Mouse (Mus musculus) megakaryocyte, adult 5-6 weeks (primary cell): Measurements from ENCODE around the gene Rfx4. TPM values are rescaled to one million over a fixed set of nuclear protein-coding genes. Genes with fewer than 3 reads are reported as not detected.

Experiments used
- ATAC-seq: 2 replicates; pipeline ENCODE4 v1.8.0; 2016; ENCODE audit warnings: mild to moderate bottlenecking, inconsistent platforms; ENCODE audit not compliant: poor library complexity, severe bottlenecking
- total RNA-seq, 2 experiments: library from RNA; stranded (forward) in 1 of 2; stranded (reverse) in 1 of 2; fragments of 153-499, 151-499 nt in 1 of 2; fragments of 221-1000, 200-1000 nt in 1 of 2; gene quantifications; 2 replicates each; pipeline versions ENCODE4 v1.2.3 to v1.2.4; 2015 to 2017

The Rfx4 gene
- total RNA-seq, 2 experiments from 2014 or later: 0.11 TPM; not detected in 1

DNA sequence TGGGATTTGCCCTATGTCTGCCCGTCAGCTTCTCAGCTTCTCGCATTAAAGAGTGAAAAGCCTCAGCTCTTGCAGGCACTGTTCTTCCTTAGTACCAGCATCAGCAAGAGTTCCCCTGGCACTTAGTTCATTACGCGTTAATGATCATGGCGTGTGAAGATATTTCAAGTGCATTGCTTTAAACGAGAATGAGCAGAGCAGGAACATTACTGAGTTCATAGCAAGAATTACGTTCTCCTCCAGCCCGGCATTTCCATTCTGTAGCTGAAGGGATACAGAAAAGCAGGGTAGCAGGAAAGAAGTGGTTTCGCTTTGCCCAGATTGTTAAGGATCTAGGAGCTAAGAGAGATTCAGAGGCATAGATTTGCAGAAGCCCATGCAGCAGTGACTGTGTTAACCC, 151.0 kb downstream of the Rfx4 start:
- no peak for ATAC-seq

DNA sequence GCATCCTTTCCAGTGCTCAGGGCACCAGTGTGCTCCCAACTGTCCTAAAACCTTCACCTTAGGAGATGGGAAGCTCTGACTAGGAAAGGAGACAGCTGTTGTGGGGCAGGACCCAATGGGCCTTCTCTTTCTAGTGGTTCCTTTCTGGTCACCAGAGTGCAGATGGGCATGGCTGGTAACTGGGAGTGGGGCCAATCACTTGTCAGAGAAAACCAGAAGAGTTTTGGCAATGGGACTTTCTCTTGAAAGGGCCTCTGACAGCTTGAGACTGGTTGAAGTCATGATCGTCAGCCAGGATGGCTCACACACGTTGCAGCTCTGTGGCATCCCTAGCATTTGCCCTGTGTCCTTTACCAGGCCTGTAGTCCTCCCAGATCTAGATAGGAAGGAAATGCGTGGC, 152.1 kb downstream of the Rfx4 start:
- no peak for ATAC-seq

DNA sequence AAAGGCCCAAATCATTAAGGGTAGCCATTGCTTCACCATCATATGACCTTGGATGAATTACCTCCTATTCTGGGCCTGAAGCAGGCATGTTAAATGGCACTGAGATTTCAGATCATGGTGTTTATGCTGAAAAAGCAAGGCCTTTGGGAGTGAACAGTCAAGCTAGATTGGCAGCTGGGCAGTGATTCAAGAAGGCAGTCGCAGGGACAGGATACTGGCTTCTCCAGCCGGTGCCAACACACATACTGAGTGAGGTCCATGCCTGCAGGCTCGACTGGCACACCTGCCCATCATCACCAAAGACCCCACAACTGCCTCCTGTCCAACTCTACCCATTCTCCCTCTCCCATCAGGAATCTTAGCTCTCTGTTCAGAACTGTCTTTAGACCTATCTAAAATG, 152.6 kb downstream of the Rfx4 start:
- no peak for ATAC-seq

DNA sequence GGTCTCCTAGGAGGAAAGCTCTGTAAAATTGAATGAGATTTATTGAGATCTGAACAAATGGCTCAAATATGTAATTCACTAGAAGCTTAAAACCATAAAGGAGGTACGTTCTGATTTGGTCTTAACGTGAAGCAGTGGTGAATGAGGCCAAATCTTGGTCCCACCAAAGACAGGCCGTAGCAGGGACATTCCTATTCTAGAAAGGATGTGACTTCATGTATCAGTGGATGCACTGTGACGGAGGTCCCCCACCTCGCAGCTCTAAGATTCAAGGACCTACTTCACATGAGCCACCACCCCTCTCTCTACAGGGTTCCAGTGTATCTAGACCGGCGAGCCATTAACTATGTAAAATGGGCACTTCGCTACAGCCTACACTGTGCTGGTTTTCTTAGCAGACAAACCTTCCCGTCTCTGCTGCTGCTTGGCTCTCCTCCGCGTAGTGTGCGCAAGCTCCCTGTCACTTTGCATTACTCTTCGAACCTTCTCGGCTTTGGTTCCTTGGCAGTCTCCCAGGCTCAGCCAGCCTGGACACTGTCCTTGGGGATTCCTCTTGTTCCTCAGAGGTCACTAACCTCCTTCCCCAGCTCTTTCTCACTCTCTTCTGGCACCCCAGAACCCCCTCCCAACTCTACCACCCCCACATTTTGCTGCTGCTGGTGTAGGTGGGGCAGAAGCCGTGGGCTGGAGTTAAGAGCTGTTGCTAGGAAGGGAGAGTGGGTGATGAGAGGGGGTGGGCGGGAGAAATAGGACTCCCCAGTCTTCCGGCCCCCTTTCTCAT, 153.3 kb downstream of the Rfx4 start:
- no peak for ATAC-seq

DNA sequence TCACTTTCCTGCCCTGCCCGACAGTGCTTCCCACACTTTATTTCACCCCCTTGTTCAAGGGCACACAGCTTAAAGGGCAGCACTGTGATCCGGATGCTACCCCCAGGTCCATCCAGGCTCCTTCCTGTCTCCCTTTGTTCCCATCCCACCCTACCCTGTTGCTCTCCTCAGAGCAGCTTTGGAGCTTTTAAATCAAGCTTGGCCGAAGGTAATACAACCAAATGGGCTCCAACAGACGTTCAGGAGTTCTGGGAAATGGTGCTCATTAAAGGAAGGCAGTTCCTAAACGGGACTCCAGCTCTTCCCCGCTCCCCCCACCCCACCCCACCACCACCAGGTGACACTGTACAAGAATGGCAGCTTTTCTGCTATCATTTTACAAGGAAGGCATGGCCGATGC, 154.3 kb downstream of the Rfx4 start:
- no peak for ATAC-seq

DNA sequence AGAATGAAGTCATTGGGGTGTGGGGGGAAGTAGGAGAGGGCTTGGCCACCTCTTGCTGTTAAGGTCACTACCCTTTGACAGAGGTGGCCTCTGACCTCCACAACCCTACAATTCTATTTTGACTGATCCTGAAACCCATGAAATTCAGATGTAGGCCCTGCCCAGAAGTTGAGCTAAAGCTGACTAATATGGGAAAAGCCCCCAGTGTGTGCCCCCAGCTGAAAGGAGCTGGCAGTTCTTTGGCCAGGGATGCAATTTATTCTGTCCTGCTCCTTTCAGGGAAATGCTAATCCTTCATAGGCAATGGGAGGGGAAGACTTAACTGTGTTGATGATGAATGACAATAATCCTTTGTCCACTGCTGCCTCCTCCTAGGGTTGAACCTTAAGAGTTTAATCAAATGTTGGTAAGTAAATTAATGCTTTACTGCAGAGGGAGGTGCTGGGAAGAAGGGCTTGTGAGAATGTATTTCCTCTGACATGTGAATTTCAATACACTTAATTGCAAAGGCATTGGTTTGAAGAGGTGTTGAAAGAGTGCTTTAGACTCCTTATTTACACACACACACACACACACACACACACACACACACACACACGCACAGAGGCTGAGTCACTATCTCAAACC, 155.0 kb downstream of the Rfx4 start:
- ATAC-seq: no peak

DNA sequence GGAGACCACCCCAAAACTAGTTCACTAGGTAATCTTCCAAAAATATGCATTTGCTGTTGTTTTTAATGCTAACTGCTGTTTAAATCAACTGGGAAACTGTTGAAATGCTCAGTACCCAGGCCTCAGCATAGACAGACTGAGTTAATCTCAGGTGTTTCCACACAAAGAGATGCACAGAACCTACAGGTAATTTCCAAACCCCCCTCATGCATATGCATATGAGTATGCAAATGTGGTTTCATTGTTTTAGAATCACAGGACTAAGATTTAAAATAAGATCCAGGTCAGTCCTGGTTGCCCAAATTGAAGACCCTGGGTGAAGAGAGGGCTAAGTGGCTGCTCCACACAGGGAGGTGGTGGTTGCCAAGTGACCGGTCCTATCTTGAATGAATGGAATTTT, 157.3 kb downstream of the Rfx4 start:
- no peak for ATAC-seq

DNA sequence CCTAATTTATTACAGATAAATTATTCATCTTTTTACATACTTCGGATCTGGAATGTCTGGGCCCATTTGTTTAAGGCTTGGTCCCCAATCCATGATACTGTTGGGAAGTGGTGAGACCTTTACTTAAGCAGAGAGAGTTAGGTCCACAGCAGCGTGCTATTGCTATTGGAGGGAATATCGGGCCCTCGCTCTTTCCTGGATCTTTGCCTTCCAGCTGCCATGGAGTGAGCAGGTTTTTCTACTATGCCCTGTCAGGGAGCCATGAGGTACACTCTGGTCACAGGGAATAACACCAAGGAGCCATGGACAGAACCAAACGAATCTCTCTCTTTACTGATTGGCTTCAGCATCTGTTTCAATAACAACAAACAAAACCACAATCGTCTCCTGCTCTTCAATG, 159.6 kb downstream of the Rfx4 start:
- ATAC-seq: no peak

DNA sequence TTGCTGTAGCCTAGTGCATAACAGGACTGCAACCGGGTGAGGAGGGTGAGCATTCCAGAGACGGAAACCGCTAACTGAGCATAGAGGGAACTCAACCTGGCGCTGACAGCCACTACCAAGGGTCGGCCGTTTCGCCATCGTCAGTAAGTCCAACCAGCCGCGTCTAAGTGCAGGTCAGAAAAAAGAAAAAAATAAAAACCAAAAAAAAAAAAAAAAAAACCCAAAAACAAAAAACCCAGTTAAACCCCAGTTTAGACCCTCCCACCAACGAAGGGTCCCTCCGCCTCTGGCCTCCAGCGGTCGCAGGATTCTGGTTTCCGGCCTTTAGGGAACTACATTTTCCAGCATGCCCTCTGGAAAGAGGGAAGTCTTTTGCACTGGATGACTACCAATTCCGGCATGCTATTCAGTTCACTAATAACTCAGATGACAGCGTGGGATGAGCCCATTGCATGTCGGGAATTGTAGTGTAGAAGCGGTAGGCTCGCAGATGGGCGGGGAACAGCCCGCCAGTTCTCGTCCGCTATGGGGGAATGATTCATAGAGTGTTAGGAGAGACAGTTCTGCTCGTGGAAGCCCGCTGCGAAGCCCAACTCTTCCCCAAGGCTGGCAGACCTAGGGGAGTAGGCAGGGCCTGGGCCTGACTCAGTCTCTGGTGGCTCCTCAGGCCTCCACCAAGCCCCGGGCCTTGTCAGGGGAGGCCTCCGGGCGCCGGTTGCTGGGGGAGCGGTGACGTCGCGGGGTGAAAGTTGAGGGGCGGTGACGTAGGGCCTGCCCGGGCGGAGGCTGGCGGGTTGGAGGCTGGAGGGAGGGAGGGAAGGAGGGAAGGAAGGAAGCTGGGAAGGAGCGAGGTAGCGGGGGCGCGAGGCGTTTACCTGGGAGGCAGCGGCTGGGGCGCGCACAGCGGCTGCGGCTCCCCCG, 161.2 kb downstream of the Rfx4 start, which contains the start of gene Ric8b:
TSS of gene Ric8b (plus strand) at position 807 of the 921 bp plus-strand sequence.
- ATAC-seq: peak; percentile 93

DNA sequence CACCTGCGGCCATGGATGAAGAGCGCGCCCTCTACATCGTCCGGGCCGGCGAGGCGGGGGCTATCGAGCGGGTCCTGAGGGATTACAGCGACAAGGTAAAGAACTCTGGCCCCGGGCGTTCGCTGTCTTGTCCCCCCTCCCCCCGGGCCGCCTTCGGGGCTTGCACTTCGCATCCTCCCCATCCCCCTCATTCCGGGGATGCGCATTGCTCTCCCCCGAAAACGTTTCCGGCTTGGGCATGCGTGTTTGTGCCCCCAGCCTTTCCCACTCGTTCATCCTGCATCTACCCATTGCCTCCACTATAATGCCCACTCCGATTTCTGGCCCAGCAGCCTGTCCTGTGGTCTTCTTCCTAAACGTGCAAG, 161.9 kb downstream of the Rfx4 start:
- ATAC-seq: no peak

DNA sequence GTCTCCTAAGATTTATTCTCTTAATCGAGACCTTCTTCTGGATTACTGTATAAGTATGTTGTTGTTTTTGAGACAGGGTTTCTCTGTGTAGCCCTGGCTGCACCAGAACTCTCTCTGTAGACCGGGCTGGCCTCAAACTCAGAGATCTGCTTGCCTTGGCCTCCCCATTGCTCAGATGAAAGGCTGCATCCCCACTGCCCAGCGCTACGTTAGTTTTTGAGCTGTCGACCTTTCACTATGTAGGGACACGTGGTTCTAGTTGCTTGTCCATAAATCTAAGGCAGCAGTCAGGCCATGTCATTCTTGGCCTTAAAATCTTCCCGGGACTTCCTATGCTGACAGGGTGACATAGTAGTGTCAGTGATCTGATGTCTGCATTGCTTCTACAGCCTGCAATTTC, 170.5 kb downstream of the Rfx4 start:
- no peak for ATAC-seq

DNA sequence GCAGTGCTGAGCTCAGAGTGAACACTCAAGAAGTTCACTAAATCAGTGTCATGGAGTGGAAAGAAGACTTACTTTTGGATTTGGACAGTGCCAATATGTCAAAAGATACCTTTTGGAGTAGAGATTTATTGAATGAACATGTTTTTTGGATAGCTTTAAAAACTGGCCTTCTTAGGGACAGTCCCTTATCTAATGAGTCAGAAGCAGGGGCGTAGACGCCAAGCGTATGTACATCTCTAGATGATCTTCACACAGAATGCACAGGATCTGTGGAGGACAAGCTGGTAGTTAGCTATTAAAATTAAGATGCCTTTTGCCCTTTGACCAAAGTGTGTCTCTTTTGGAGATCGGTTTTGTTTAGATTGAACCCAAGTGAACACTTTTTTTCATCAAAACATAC, 171.0 kb downstream of the Rfx4 start:
- ATAC-seq: no peak

DNA sequence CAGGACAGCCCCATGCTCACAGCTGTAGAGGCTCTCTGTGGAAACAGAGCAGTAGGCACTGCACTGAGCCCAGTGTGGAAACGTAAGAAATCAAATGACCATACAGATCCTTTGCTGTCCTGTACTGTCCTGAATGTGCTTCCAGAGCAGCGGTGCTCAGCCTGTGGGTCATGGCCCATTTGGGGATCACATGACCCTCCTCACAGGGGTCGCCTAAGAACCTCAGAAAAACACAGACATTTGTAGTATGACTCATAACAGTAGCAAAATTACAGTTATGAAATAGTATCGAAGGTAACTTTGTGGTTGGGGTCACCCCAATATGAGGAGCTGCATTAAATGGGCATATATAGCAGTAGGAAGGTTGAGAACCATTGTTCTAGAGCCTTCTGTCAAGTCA, 172.6 kb downstream of the Rfx4 start:
- ATAC-seq: no peak

DNA sequence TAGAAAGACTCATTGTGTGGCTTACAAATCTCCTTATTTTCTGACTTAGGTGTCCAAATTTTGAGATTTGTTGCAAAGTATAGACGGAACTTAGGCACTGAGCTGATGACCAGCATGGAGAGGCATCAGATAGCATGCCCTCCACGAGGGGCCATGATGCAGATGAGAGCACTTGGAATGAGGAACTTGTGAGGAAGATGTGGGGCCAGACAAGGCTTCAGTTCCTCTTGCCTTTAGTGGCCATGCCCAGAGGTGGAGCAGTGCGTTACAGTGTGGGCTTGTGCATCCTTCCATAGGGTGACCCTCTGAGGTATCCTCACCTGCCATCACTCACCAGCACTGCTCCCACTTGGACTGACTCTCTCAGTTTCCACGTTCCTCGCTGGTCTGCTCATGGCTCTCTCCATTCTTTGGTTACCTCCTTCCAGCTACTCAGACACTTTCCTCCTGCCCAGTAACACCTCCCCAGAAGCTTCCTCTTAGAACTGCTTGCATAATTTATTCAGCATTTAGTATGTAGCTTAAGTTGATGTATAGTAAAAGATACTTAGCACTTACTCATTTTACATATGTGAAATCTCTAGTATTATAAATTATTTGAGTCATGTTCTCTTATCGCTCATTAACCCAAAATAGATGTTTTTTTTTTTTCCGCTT, 179.8 kb downstream of the Rfx4 start:
- peak; percentile 100 for ATAC-seq

DNA sequence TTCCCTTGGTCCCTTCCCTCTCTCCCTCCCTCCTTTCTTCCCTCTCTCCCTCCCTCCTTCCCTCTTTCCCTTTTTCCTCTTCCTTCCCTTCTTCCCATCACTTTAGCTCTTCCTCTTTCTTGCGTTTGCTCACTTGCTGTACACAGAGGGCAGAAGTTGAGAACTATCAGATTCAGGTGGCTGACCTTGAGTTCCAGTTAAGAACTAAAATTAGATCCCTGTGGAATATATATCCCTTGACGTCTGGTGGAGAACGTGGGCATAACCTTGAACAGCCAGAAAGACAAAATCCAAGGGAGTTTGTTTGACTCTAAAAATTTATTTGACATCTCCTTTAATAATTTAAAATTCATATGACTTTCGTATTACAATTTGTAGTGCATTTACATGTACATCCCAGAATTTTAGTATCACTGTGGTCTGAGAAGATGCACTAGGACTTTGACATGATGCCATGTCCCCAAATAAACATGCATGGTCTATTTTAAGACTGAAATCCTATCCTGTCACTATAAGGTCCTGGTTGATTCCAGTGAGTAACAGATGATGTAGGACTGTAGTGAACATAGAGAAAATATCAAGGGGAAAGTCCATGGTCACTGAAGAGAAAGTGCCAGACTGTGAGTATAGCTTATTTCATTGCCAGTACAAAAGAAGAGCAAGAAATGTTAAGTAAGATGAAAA, 181.1 kb downstream of the Rfx4 start:
- ATAC-seq: no peak

DNA sequence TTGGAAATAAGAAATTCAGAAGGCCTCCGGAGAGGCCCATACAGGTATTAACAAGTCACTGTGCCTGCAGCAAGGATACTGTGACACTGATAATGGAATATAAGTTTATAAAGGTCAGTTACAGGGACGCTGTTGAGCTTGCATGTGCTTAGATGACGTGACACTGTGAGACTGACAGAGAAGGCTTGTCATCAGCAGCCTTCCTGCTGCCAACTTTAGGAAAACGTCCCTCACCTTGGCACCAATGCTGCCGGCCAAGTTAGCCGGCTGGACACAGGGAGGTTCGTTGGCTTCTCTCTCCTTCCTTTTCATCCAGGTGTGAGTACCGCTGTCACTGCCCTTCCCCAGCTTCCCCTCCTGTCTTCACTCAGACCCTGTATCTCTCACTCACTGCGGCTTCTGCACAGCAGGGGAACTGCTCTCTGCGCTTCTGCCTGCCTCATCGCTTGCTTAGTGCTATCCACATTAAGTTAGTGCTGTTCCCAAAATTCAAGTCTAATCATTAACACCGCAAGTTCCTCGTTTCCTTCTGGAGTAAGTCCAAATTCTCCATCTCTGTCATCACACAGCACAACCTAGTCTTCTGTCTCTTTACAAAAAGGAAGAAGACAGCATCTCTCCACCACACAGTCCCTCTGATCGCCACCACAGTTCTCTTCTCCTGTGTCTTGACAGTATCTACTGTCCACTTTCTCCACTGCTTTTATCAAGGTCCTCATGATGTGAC, 182.4 kb downstream of the Rfx4 start:
- ATAC-seq: no peak

DNA sequence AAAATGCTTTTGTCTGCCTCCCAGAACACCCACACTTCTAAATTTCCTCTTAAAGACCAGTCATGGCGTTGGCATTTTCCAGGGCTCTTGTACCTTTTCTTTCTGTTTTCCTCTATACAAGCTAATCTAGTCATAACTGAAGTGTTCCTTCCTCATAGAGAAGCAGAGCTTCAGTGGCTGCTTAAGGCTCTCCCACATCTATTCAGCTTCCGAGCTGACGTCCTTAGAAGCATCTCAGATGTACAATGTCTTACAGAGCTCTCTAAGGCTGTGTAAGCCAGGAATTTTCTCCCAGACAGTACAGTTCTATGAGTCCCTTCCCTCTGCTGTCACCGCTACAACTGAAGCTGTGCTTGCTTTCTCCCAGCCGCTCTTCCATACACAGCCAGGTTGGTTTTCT, 183.0 kb downstream of the Rfx4 start:
- no peak for ATAC-seq

DNA sequence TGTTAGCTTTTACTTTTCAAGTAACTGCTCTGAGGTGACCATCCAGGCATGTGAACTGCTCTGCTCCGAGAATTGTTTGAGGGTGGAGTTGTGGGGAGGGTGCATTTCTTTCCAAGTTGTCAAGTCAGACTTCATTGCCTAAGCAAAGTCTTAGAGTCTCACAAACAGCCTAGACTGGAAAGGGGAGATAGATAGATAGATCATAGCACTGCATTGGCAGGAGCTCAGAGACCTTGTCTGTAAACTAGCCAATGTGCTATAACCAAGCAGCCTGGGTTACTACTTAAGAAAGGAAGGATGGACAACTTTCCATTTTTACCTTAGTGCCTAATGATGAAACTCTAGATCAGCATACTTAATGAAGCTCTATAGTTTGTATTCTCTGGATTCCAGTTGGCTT, 184.5 kb downstream of the Rfx4 start:
- ATAC-seq: no peak

DNA sequence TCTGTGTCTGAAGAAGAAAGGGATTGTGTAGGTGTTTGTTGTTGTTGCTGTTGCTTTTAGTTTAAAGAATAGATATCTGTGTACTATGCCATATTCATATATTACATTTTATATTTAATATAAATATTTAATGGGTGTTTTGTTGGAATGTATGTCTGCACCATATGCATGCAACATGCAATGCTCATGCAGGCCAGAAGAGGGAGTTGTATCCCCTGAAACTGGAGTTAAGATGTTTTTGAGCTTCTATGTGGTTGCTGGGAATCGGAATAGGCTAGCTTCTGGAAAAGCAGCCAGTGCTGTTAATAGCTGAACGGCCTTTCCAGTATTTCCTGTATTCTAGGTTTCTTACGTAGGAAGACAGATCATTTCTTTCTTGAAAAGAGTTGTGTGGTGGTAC, 189.8 kb downstream of the Rfx4 start:
- no peak for ATAC-seq
